Mouse (Mus musculus): ENCODE measurements around the gene D430019H16Rik. TPM values are rescaled to one million over a fixed set of nuclear protein-coding genes. Genes with fewer than 3 reads are reported as not detected.

The D430019H16Rik gene
- 3.0 TPM for polyA plus RNA-seq (2015; fragmentation: Illumina TruSeq; extraction: RNeasy Lipid Tissue Mini Kit (QIAGEN cat#74804); ENCODE audit: insufficient read depth, low replicate concordance)

DNA sequence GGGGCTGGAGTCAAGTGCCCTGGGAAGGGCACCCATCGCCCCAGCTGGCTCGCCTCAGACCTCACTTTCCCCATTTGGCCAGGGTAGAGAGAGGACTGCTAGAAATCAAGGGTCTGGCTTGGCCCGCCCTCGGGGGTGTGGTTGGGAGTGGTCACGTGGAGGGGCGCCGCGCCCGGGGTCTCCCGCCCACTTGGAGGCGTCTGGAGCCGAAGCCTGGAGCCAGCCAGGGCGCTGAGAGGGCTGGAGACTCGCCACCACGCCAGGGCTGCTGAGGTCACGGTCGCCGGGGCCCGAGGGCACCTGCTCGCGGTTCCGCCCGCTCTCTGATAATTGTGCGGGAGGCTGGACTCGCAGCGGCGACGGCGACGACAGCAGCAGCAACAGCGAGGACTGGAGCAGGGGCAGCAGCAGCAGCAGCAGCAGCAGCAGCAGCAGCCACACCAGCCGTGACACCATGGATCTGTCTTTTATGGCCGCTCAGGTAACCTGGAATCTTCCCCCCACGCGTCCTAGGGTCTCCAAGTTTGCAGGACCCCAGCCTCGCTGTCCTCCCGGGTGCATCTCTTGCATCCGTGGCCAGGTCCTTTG lies at the start of gene D430019H16Rik:
Gene D430019H16Rik, plus strand, starts transcription at position 187 of the 588 bp plus-strand sequence.

Other genes starting within 250 kb of the D430019H16Rik start
- not detected for gene Tcl1, start 231.1 kb upstream of the D430019H16Rik start, polyA plus RNA-seq (2015; fragmentation: Illumina TruSeq; extraction: RNeasy Lipid Tissue Mini Kit (QIAGEN cat#74804); ENCODE audit: insufficient read depth, low replicate concordance)
- not detected for gene Tunar, start 120.0 kb upstream of the D430019H16Rik start, polyA plus RNA-seq (2015; fragmentation: Illumina TruSeq; extraction: RNeasy Lipid Tissue Mini Kit (QIAGEN cat#74804); ENCODE audit: insufficient read depth, low replicate concordance)
- 0.29 TPM for gene Bdkrb2, start 109.4 kb downstream of the D430019H16Rik start, polyA plus RNA-seq (2015; fragmentation: Illumina TruSeq; extraction: RNeasy Lipid Tissue Mini Kit (QIAGEN cat#74804); ENCODE audit: insufficient read depth, low replicate concordance)
- not detected for gene Bdkrb1, start 149.2 kb downstream of the D430019H16Rik start, polyA plus RNA-seq (2015; fragmentation: Illumina TruSeq; extraction: RNeasy Lipid Tissue Mini Kit (QIAGEN cat#74804); ENCODE audit: insufficient read depth, low replicate concordance)
- 20.6 TPM for gene Gskip, start 231.0 kb downstream of the D430019H16Rik start, polyA plus RNA-seq (2015; fragmentation: Illumina TruSeq; extraction: RNeasy Lipid Tissue Mini Kit (QIAGEN cat#74804); ENCODE audit: insufficient read depth, low replicate concordance)
- gene Atg2b, start 231.4 kb downstream of the D430019H16Rik start, polyA plus RNA-seq (2015; fragmentation: Illumina TruSeq; extraction: RNeasy Lipid Tissue Mini Kit (QIAGEN cat#74804); ENCODE audit: insufficient read depth, low replicate concordance): 31.2 TPM